Mouse (Mus musculus) small intestine, adult 2 months (tissue): ENCODE data around the gene Fzd4.

Source experiments
- CTCF ChIP-seq: fragments of 200-500 bp; IDR thresholded peaks from 2 replicates; pipeline ENCODE4 v1.5.1; 2012; ENCODE audit warnings: low read depth, mild to moderate bottlenecking, control low read depth, inconsistent platforms, low read length, moderate library complexity, mixed read lengths; ENCODE audit not compliant: insufficient replicate concordance, insufficient read length; ENCODE audit errors: extremely low read depth
- POLR2A ChIP-seq: fragments of 200-500 bp; IDR thresholded peaks from 2 replicates; pipeline ENCODE4 v1.6.1; 2012; ENCODE audit warnings: low read depth, mild to moderate bottlenecking, control low read depth, inconsistent platforms, low read length, moderate library complexity

DNA sequence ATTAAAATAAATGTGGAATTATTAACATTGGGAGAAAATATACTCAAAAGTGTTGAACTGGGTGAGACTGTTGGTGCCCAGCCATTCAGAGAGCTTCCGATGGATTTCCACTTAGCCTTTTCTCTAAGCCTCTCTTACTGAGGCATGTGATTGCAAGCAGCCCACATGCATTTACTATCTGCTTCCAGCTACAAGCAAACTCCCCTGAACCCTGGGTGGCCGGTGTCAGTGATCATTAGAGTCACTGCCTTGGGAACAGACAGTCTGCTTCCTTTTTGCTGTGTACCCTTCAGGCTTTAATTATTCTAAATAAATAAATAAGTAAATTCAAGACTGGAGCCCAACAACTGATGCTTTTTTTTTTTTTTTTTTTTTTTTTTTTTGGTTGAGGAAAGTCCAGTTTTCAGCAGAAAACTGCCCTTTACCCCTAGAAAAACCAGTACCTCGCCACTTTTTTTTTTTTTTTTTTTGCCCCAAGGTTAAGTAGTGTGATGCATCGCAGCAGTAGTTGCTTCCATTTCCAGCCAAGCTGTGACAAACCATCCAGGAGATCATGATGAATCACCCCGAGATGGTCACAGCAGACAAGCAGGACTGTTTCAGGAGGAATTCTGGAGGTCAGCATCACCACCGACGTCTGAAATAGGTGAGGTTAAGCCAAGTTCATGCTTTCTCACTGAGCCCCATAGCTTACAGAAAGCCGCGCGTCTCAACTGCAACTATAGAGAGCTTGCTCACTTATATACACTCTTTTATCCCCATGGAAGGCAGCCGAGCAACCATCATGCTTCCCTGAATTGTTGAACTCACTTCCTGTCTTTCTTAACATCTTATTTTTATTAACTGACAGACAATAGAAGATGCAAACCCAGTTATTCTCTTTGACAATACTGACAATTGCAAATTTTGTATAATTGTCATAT lies 21.9 kb downstream of the Fzd4 start:
- no peak for TF ChIP-seq CTCF
- no peak for TF ChIP-seq POLR2A
